Mouse (Mus musculus) adrenal gland, postnatal 14 days (tissue): Measurements from ENCODE around the gene Olfr870. TPM values are rescaled to one million over a fixed set of nuclear protein-coding genes. Genes with fewer than 3 reads are reported as not detected.
"Not testable (repeated sequence)": the region's sequence is repeated elsewhere in the genome, so short reads cannot be mapped to it uniquely, and the experiment has no call there.

Experiments
- DNase-seq: peaks from one replicate; pipeline ENCODE4 v3.0.0; 2021; ENCODE audit warnings: mixed read lengths
- long read RNA-seq, 2 experiments: library from polyadenylated mRNA; stranded (forward); transcript quantifications; one replicate each; pipeline ENCODE4 v2.0.0; 2021
- total RNA-seq: library from RNA; stranded (reverse); gene quantifications from 2 replicates; pipeline ENCODE4 v1.2.3, GENCODE M21; 2021

Gene Olfr870
- total RNA-seq = not detected in 2 replicates
- long read RNA-seq, experiment 1 = 0 reads
- long read RNA-seq, experiment 2 = 0 reads

- no peak for DNase-seq
These were observed at the start of gene Olfr870 for GRCm38 (mm10) chr9:20173957-20174356. Olfr870 (minus strand) TSS chr9:20174057.

- no peak for DNase-seq
These were observed 38.0 kb upstream of the Olfr870 start, which contains the start of gene Olfr871 for GRCm38 (mm10) chr9:20211907-20212306. Olfr871 (plus strand) TSS chr9:20212207.

- DNase-seq = no peak
These were observed 37.6 kb upstream of the Olfr870 start for GRCm38 (mm10) chr9:20211477-20211876.

- no peak for DNase-seq
These were observed 37.0 kb upstream of the Olfr870 start for GRCm38 (mm10) chr9:20210812-20211211.

GRCm38 (mm10) chr9:20203413-20203984 lies 29.6 kb upstream of the Olfr870 start:
- DNase-seq = not testable (repeated sequence)

- DNase-seq = no peak
These were observed 28.3 kb upstream of the Olfr870 start for GRCm38 (mm10) chr9:20202131-20202530.

- no peak for DNase-seq
These were observed 5.6 kb upstream of the Olfr870 start for GRCm38 (mm10) chr9:20179463-20179862.

GRCm38 (mm10) chr9:20149706-20150105 lies 24.2 kb downstream of the Olfr870 start:
- no peak for DNase-seq

- no peak for DNase-seq
These were observed 45.1 kb downstream of the Olfr870 start, which contains the start of gene Olfr869 for GRCm38 (mm10) chr9:20128709-20129108. Olfr869 (plus strand) TSS chr9:20129009.

Other genes starting within 250 kb of the Olfr870 start
- not detected in 2 replicates for gene Olfr866, start 146.0 kb downstream of the Olfr870 start, total RNA-seq
- not detected in 2 replicates for gene Olfr867, start 116.5 kb downstream of the Olfr870 start, total RNA-seq
- gene Olfr868, start 75.4 kb downstream of the Olfr870 start, total RNA-seq = not detected in 2 replicates
- not detected in 2 replicates for gene Olfr869, start 45.0 kb downstream of the Olfr870 start, total RNA-seq
- gene Olfr871, start 38.1 kb upstream of the Olfr870 start, total RNA-seq = not detected in 2 replicates
- not detected in 2 replicates for gene Olfr872, start 63.1 kb upstream of the Olfr870 start, total RNA-seq
- not detected in 2 replicates for gene Olfr39, start 108.3 kb upstream of the Olfr870 start, total RNA-seq
- not detected in 2 replicates for gene Olfr873, start 124.5 kb upstream of the Olfr870 start, total RNA-seq
- not detected in 2 replicates for gene Olfr18, start 162.0 kb upstream of the Olfr870 start, total RNA-seq
- 6.9 and 9.6 TPM in 2 replicates for gene Zfp560, start 211.1 kb upstream of the Olfr870 start, total RNA-seq